Mouse (Mus musculus) C2C12 (cell line): ENCODE results near the gene Cdc42ep4. TPM values are rescaled to one million over a fixed set of nuclear protein-coding genes. Genes with fewer than 3 reads are reported as not detected.

ENCODE experiments used
- H3K27me3 ChIP-seq: one replicate; pipeline ENCODE4 v1.6.1; 2011; ENCODE audit not compliant: control insufficient read depth, insufficient read depth, insufficient read length
- H3K36me3 ChIP-seq: one replicate; pipeline ENCODE4 v1.6.1; 2011; ENCODE audit not compliant: control insufficient read depth, insufficient read depth
- H3K4me3 ChIP-seq: one replicate; pipeline ENCODE4 v1.5.1; 2011; ENCODE audit warnings: mild to moderate bottlenecking, control low read depth; ENCODE audit not compliant: poor library complexity, insufficient read depth, severe bottlenecking
- H3K79me2 ChIP-seq: one replicate; pipeline ENCODE4 v1.6.1; 2011; ENCODE audit not compliant: control insufficient read depth, insufficient read depth
- H3K79me3 ChIP-seq: one replicate; pipeline ENCODE4 v1.6.1; 2011; ENCODE audit warnings: low read depth, control low read depth
- H3ac ChIP-seq: one replicate; pipeline ENCODE3; 2011; ENCODE audit warnings: low read depth; ENCODE audit not compliant: control insufficient read depth, insufficient read length
- CEBPB ChIP-seq: IDR thresholded peaks from one replicate; pipeline ENCODE4 v1.6.1; 2011; ENCODE audit warnings: low read depth, mild to moderate bottlenecking, control low read depth, moderate library complexity
- CTCF ChIP-seq: IDR thresholded peaks from one replicate; pipeline ENCODE4 v1.5.1; 2011; ENCODE audit not compliant: control insufficient read depth, insufficient read depth, insufficient read length
- FOSL1 ChIP-seq: IDR thresholded peaks from one replicate; pipeline ENCODE4 v1.8.0; 2011; ENCODE audit warnings: mild to moderate bottlenecking, low read length; ENCODE audit not compliant: poor library complexity, insufficient read depth, severe bottlenecking
- MAX ChIP-seq: IDR thresholded peaks from one replicate; pipeline ENCODE4 v1.6.1; 2011; ENCODE audit warnings: mild to moderate bottlenecking, control low read depth
- MYOD1 ChIP-seq: IDR thresholded peaks from one replicate; pipeline ENCODE4 v1.6.1; 2011; ENCODE audit warnings: low read depth; ENCODE audit not compliant: control insufficient read depth, insufficient read length
- MYOG ChIP-seq: IDR thresholded peaks from one replicate; pipeline ENCODE4 v1.6.1; 2011; ENCODE audit not compliant: control insufficient read depth, insufficient read length; ENCODE audit errors: extremely low read depth
- USF1 ChIP-seq: IDR thresholded peaks from one replicate; pipeline ENCODE4 v1.6.1; 2011; ENCODE audit warnings: low read depth, mild to moderate bottlenecking, control low read depth, moderate library complexity
- polyA plus RNA-seq: library from polyadenylated mRNA; unstranded; fragments of >200 nt; fragmentation: generic; extraction: Trizol; gene quantifications from one replicate; pipeline ENCODE4 v1.2.1, GENCODE M21; 2012; ENCODE audit warnings: missing spikeins

Cdc42ep4 gene
- polyA plus RNA-seq, 1 experiment = 13.0 TPM

GRCm38 (mm10) chr11:113678373-113678772, 73.3 kb downstream of the Cdc42ep4 start:
- peaks cover 94% of the 10 kb centered on the region for H3K79me3 ChIP-seq
- H3K4me3 ChIP-seq = no peak overlapping the region
- peaks cover 100% of the 10 kb centered on the region for H3K79me2 ChIP-seq
- H3K36me3 ChIP-seq = peaks cover 41% of the 10 kb centered on the region
- TF ChIP-seq MYOG (no peak), MYOD1 (no peak), MAX (no peak), FOSL1 (no peak), USF1 (no peak), CTCF (no peak), CEBPB (no peak)
- H3K27me3 ChIP-seq = no peaks in the 10 kb centered on the region
- no peak overlapping the region for H3ac ChIP-seq

- Histone ChIP-seq H3K36me3 (peaks cover 49% of the 10 kb centered on the region), H3K27me3 (no peaks in the 10 kb centered on the region)
- TF ChIP-seq CEBPB = no peak
- no peak for TF ChIP-seq MAX
- TF ChIP-seq MYOD1 = no peak
- TF ChIP-seq CTCF = no peak
- no peak for TF ChIP-seq FOSL1
- TF ChIP-seq MYOG = no peak
- TF ChIP-seq USF1 = no peak
Measured at GRCm38 (mm10) chr11:113677378-113677777, 74.3 kb downstream of the Cdc42ep4 start.

More at GRCm38 (mm10) chr11:113677378-113677777, 74.3 kb downstream of the Cdc42ep4 start:
- peaks cover 89% of the 10 kb centered on the region for H3K79me3 ChIP-seq
- no peak overlapping the region for H3K4me3 ChIP-seq
- H3K79me2 ChIP-seq = peaks cover 100% of the 10 kb centered on the region
- no peak overlapping the region for H3ac ChIP-seq

Other genes starting within 250 kb of the Cdc42ep4 start
- 0.30 TPM for gene Sstr2, start 132.5 kb downstream of the Cdc42ep4 start, polyA plus RNA-seq
- gene Cog1, start 102.7 kb downstream of the Cdc42ep4 start, polyA plus RNA-seq = 21.2 TPM
- gene Slc39a11, start 101.8 kb downstream of the Cdc42ep4 start, polyA plus RNA-seq = 10.0 TPM
- 40.1 TPM for gene Fam104a, start 67.7 kb downstream of the Cdc42ep4 start, polyA plus RNA-seq
- 11.7 TPM for gene D11Wsu47e, start 67.5 kb downstream of the Cdc42ep4 start, polyA plus RNA-seq
- not detected for gene Cpsf4l, start 41.9 kb downstream of the Cdc42ep4 start, polyA plus RNA-seq